Mouse (Mus musculus): ENCODE results near the gene Trank1. TPM values are rescaled to one million over a fixed set of nuclear protein-coding genes. Genes with fewer than 3 reads are reported as not detected.

Gene Trank1
- polyA plus RNA-seq, 1 experiment = 59.5 TPM

GRCm38 (mm10) chr9:111429363-111429750 is 117.8 kb downstream of the Trank1 start:
- TF ChIP-seq POLR2A (IDR thresholded peaks at IDR 0.05; ENCODE audit: borderline replicate concordance, extremely low read depth, insufficient read depth, insufficient read length, poor library complexity, severe bottlenecking) = no peak
- TF ChIP-seq CTCF (IDR thresholded peaks at IDR 0.05; ENCODE audit: borderline replicate concordance, extremely low read depth, insufficient read depth, insufficient read length) = no peak
- no peak for DNase-seq (ENCODE audit: low read depth)

DNA sequence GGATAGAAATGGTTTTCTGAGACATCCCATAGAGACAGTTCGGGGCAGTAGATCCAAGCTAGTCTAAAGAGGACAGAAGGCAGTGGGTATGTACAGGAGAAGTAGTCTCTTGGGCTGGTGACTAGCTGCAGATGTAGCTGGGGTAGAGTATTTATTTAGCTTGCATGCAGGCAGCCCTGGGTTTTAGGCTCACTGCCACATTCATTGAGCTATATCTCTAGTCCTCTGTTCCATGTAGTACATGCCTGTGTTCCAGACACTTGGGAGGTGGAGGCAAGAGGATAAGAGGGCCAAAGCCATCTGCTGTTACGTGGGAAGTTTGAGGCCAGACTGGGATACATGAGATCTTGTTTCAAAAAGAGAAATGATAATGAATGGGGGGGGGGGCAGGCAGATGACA is 123.9 kb downstream of the Trank1 start:
- TF ChIP-seq CTCF (IDR thresholded peaks at IDR 0.05; ENCODE audit: borderline replicate concordance, extremely low read depth, insufficient read depth, insufficient read length) = no peak
- TF ChIP-seq POLR2A (IDR thresholded peaks at IDR 0.05; ENCODE audit: borderline replicate concordance, extremely low read depth, insufficient read depth, insufficient read length, poor library complexity, severe bottlenecking) = no peak

GRCm38 (mm10) chr9:111438904-111439835 is 127.6 kb downstream of the Trank1 start, which contains the start of gene Dclk3:
Gene Dclk3 (plus strand): TSS chr9:111439081.
- peak; percentile 43 for DNase-seq (ENCODE audit: low read depth)
- TF ChIP-seq CTCF (IDR thresholded peaks at IDR 0.05; ENCODE audit: borderline replicate concordance, extremely low read depth, insufficient read depth, insufficient read length) (no peak), POLR2A (IDR thresholded peaks at IDR 0.05; ENCODE audit: borderline replicate concordance, extremely low read depth, insufficient read depth, insufficient read length, poor library complexity, severe bottlenecking) (no peak)

More for the DNA sequence above, 123.9 kb downstream of the Trank1 start:
- no peak for DNase-seq (ENCODE audit: low read depth)

- DNase-seq (ENCODE audit: low read depth) = no peak
- TF ChIP-seq POLR2A (IDR thresholded peaks at IDR 0.05; ENCODE audit: borderline replicate concordance, extremely low read depth, insufficient read depth, insufficient read length, poor library complexity, severe bottlenecking) (no peak), CTCF (IDR thresholded peaks at IDR 0.05; ENCODE audit: borderline replicate concordance, extremely low read depth, insufficient read depth, insufficient read length) (no peak)
Observed at GRCm38 (mm10) chr9:111439836-111440201, 128.3 kb downstream of the Trank1 start.

DNA sequence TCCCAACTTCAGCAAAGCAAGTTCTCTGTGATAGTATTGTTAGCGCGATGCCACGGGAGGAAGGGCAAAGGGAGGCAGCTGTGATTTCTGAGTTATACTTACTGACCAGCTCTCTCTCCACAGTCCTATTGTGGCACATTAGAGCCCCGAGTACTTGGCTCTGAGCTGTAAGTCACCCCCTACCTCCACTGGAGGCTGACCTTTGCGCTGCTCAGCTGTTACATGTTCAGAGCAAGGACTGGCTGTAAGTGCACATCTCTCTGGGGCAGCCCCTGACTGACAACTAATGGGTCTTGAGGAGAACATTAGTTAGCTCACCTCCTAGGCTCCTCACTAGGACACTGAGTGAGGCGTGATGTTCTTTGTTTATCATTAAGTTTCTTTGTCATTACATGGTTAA is 128.9 kb downstream of the Trank1 start:
- no peak for DNase-seq (ENCODE audit: low read depth)
- TF ChIP-seq POLR2A (IDR thresholded peaks at IDR 0.05; ENCODE audit: borderline replicate concordance, extremely low read depth, insufficient read depth, insufficient read length, poor library complexity, severe bottlenecking) (no peak), CTCF (IDR thresholded peaks at IDR 0.05; ENCODE audit: borderline replicate concordance, extremely low read depth, insufficient read depth, insufficient read length) (no peak)

DNA sequence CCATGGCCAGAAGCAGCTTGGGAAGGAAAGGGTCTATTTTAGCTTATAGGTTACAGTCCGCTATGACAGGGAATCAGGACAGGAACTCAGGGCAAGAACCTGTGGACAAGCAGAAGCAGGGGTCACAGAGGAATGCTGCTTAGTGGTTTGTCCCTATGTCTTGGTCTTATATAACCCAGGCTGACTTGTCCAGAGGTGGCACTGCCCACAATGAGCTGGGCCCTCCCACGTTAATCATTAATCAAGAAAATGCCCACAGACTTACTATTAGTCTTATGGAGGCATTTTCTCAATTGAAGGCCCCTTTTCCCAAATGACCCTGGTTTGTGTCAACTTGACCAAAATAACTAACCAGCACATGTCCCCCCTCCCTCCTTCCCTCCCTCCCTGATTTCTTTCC is 129.6 kb downstream of the Trank1 start:
- no peak for TF ChIP-seq POLR2A (IDR thresholded peaks at IDR 0.05; ENCODE audit: borderline replicate concordance, extremely low read depth, insufficient read depth, insufficient read length, poor library complexity, severe bottlenecking)
- TF ChIP-seq CTCF (IDR thresholded peaks at IDR 0.05; ENCODE audit: borderline replicate concordance, extremely low read depth, insufficient read depth, insufficient read length) = no peak
- DNase-seq (ENCODE audit: low read depth) = no peak

Other genes starting within 250 kb of the Trank1 start
- 32.9 and 41.3 TPM in 2 replicates for gene Lrrfip2, start 194.1 kb upstream of the Trank1 start, polyA plus RNA-seq (2012; rRNA removed)
- gene Mlh1, start 39.9 kb upstream of the Trank1 start, polyA plus RNA-seq (2012; rRNA removed) = 40.9 and 49.6 TPM in 2 replicates
- gene Epm2aip1, start 39.8 kb upstream of the Trank1 start, polyA plus RNA-seq (2012; rRNA removed) = 61.1 and 67.4 TPM in 2 replicates
- 3.0 and 4.2 TPM in 2 replicates for gene Dclk3, start 127.3 kb downstream of the Trank1 start, polyA plus RNA-seq (2012; rRNA removed)